Mouse (Mus musculus): Measurements from ENCODE around the gene Mfsd4b5. TPM values are rescaled to one million over a fixed set of nuclear protein-coding genes. Genes with fewer than 3 reads are reported as not detected.

Mfsd4b5 gene
- 0.14 and 0.23 TPM in 2 replicates for polyA plus RNA-seq (2012; rRNA removed; ENCODE audit: low replicate concordance)

GRCm38 (mm10) chr10:39986466-39986865 is at the start of gene Mfsd4b5:
Gene Mfsd4b5 (minus strand): TSS chr10:39986646.

GRCm38 (mm10) chr10:40024554-40025428 is 38.3 kb upstream of the Mfsd4b5 start, which contains the start of gene Mfsd4b1:
Gene Mfsd4b1 (minus strand): TSS chr10:40025268.

GRCm38 (mm10) chr10:39959761-39960440 is 26.5 kb downstream of the Mfsd4b5 start, which contains the start of gene Mfsd4b3:
Gene Mfsd4b3 (minus strand): TSS chr10:39960153.

GRCm38 (mm10) chr10:39926616-39927139 is 59.8 kb downstream of the Mfsd4b5 start, which contains the start of gene Mfsd4b2:
Gene Mfsd4b2 (minus strand): TSS chr10:39926923.

Other genes starting within 250 kb of the Mfsd4b5 start
- gene Mfsd4b4, start 87.4 kb downstream of the Mfsd4b5 start, polyA plus RNA-seq (2012; rRNA removed; ENCODE audit: low replicate concordance) = 5.1 and 6.3 TPM in 2 replicates
- gene Mfsd4b2, start 59.7 kb downstream of the Mfsd4b5 start, polyA plus RNA-seq (2012; rRNA removed; ENCODE audit: low replicate concordance) = 0.06 and 0.19 TPM in 2 replicates
- gene Mfsd4b3, start 26.5 kb downstream of the Mfsd4b5 start, polyA plus RNA-seq (2012; rRNA removed; ENCODE audit: low replicate concordance) = 1.8 and 3.5 TPM in 2 replicates
- gene Mfsd4b1, start 38.6 kb upstream of the Mfsd4b5 start, polyA plus RNA-seq (2012; rRNA removed; ENCODE audit: low replicate concordance) = 0.73 and 1.8 TPM in 2 replicates
- 19.6 and 30.2 TPM in 2 replicates for gene Slc16a10, start 155.6 kb upstream of the Mfsd4b5 start, polyA plus RNA-seq (2012; rRNA removed; ENCODE audit: low replicate concordance)